Mouse (Mus musculus) forebrain, embryonic 15.5 days (tissue): ENCODE measurements around the gene Strip1. TPM values are rescaled to one million over a fixed set of nuclear protein-coding genes. Genes with fewer than 3 reads are reported as not detected.

Source experiments
- ATAC-seq: fragments of 200-750 bp; cut with Nextera tagmentation; replicated peaks from 2 replicates; pipeline ENCODE4 v1.8.0; 2017; ENCODE audit warnings: mild to moderate bottlenecking, moderate TSS enrichment, moderate library complexity
- H3K27ac ChIP-seq: fragments of 300-500 bp; sonication (generic); replicated peaks from 2 replicates; pipeline ENCODE4 v1.5.1; 2015; ENCODE audit warnings: mild to moderate bottlenecking, inconsistent platforms
- H3K27me3 ChIP-seq: fragments of 300-500 bp; sonication (generic); 2 replicates; pipeline ENCODE4 v1.6.1; 2015; ENCODE audit warnings: inconsistent platforms
- H3K36me3 ChIP-seq: fragments of 300-500 bp; sonication (generic); 2 replicates; pipeline ENCODE4 v1.6.1; 2015; ENCODE audit warnings: mild to moderate bottlenecking, inconsistent platforms
- H3K4me1 ChIP-seq: fragments of 300-500 bp; sonication (generic); 2 replicates; pipeline ENCODE4 v1.6.1; 2015; ENCODE audit warnings: inconsistent platforms
- H3K4me2 ChIP-seq: fragments of 300-500 bp; sonication (generic); replicated peaks from 2 replicates; pipeline ENCODE4 v1.6.1; 2015; ENCODE audit warnings: mild to moderate bottlenecking, inconsistent platforms
- H3K4me3 ChIP-seq: fragments of 300-500 bp; sonication (generic); 2 replicates; pipeline ENCODE4 v1.5.1; 2015; ENCODE audit warnings: mild to moderate bottlenecking, inconsistent platforms
- H3K9ac ChIP-seq: fragments of 300-500 bp; sonication (generic); replicated peaks from 2 replicates; pipeline ENCODE4 v1.6.1; 2015; ENCODE audit warnings: mild to moderate bottlenecking, inconsistent platforms
- H3K9me3 ChIP-seq: fragments of 300-500 bp; sonication (generic); 2 replicates; pipeline ENCODE4 v1.6.1; 2016; ENCODE audit warnings: inconsistent platforms
- WGBS: fragments of 180-500 bp; shearing (Covaris S2); methylation state at CpG from one replicate; pipeline ENCODE4 v1.1.7; 2015; ENCODE audit warnings: mixed read lengths; 5-methylcytosine and 5-hydroxymethylcytosine counted together
- polyA plus RNA-seq: library from polyadenylated mRNA; unstranded; fragments of >200 nt; fragmentation: Nextera tagmentation; extraction: Ambion mirVana; gene quantifications from 2 replicates; pipeline ENCODE4 v1.2.1, GENCODE M21; 2015

Strip1 gene
- polyA plus RNA-seq, 1 experiment from 2014 or later, result 149 TPM

- no peak for ATAC-seq
- H3K4me1 ChIP-seq, result peaks cover 13% of the 10 kb centered on the region
- WGBS, result under 1% methylated on average over 65 of the region's 65 CpGs
- H3K9me3 ChIP-seq, result no peaks in the 10 kb centered on the region
- H3K36me3 ChIP-seq, result no peaks in the 10 kb centered on the region
- no peak overlapping the region for H3K27ac ChIP-seq
- H3K4me2 ChIP-seq, result peak overlapping the region; percentile 35
- peak overlapping the region; percentile 29 for H3K4me3 ChIP-seq
- H3K27me3 ChIP-seq, result peaks cover 66% of the 10 kb centered on the region
- no peak overlapping the region; the same call in 1 of the 2 replicates for H3K9ac ChIP-seq
These were observed 48.4 kb downstream of the Strip1 start for GRCm38 (mm10) chr3:107582875-107583767.

- no peaks in the 10 kb centered on the region for H3K9me3 ChIP-seq
- ATAC-seq, result no peak
- H3K4me1 ChIP-seq, result peaks cover 13% of the 10 kb centered on the region
- H3K4me2 ChIP-seq, result peak overlapping the region; percentile 35
- H3K27ac ChIP-seq, result no peak overlapping the region
- H3K4me3 ChIP-seq, result peak overlapping the region; percentile 29
- peaks cover 70% of the 10 kb centered on the region for H3K27me3 ChIP-seq
- no peaks in the 10 kb centered on the region for H3K36me3 ChIP-seq
- H3K9ac ChIP-seq, result no peak overlapping the region
- WGBS, result 3% methylated on average over 18 of the region's 18 CpGs
These were observed 49.2 kb downstream of the Strip1 start for GRCm38 (mm10) chr3:107582130-107582874.

GRCm38 (mm10) chr3:107581103-107582010 lies 50.1 kb downstream of the Strip1 start:
- 4% methylated on average over 15 of the region's 15 CpGs for WGBS
- peaks cover 13% of the 10 kb centered on the region for H3K4me1 ChIP-seq
- no peaks in the 10 kb centered on the region for H3K9me3 ChIP-seq
- peaks cover 72% of the 10 kb centered on the region for H3K27me3 ChIP-seq
- no peak overlapping the region for H3K9ac ChIP-seq
- H3K4me3 ChIP-seq, result no peak overlapping the region
- no peak overlapping the region for H3K4me2 ChIP-seq
- no peak overlapping the region for H3K27ac ChIP-seq
- no peak for ATAC-seq
- no peaks in the 10 kb centered on the region for H3K36me3 ChIP-seq

DNA sequence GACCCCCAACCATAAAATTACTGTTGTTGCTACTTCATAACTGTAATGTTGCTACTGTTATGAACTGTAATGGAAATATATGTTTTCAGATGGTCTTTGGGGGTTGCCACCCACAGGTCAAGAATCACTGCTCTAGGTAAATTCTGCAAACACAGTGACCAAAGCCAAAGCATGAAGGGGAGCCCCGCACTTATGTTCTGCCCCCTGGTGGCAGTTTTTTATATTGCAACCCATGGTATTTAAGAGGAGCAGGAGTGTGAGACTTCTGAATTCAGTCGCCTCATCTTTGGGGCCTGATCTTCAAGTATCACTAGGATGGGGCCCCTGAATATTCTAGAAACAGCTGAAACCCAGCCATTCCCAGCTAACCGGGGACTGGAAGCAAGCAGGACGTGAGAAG lies 52.0 kb downstream of the Strip1 start:
- peaks cover 56% of the 10 kb centered on the region for H3K27me3 ChIP-seq
- no peaks in the 10 kb centered on the region for H3K9me3 ChIP-seq
- ATAC-seq, result no peak
- 3% methylated on average over 4 of the region's 4 CpGs for WGBS
- H3K36me3 ChIP-seq, result no peaks in the 10 kb centered on the region
- peaks cover 13% of the 10 kb centered on the region for H3K4me1 ChIP-seq
- no peak overlapping the region for H3K27ac ChIP-seq
- no peak overlapping the region for H3K4me2 ChIP-seq
- no peak overlapping the region for H3K4me3 ChIP-seq
- no peak overlapping the region for H3K9ac ChIP-seq

- peaks cover 40% of the 10 kb centered on the region for H3K27me3 ChIP-seq
- WGBS, result 43% methylated on average over 3 of the region's 3 CpGs
- no peak overlapping the region for H3K27ac ChIP-seq
- H3K36me3 ChIP-seq, result no peaks in the 10 kb centered on the region
- ATAC-seq, result no peak
- no peak overlapping the region for H3K9ac ChIP-seq
- no peaks in the 10 kb centered on the region for H3K9me3 ChIP-seq
- peaks cover 9% of the 10 kb centered on the region for H3K4me1 ChIP-seq
- no peak overlapping the region for H3K4me3 ChIP-seq
- no peak overlapping the region for H3K4me2 ChIP-seq
These were observed 53.6 kb downstream of the Strip1 start for GRCm38 (mm10) chr3:107577810-107578390.

DNA sequence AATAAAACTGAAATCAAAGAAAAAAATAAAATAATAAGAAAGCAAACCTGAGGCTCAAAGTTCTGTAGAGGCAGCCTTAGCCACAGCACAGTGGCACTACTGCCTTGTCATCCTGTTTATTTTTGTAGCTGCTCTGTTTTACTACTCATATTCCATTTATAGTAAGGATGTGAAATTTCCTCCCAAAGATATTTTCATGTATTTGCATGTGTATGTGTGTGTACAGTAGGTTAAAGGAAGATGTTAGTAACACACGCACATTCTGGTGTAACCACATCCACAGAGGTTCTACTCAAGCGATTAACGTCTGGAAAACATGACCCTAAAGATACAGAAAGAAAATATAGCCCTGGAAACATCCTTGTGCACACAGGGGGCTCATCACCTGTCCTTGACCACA lies 54.7 kb downstream of the Strip1 start:
- Histone ChIP-seq H3K27me3 (peaks cover 35% of the 10 kb centered on the region), H3K4me1 (peaks cover 4% of the 10 kb centered on the region; the same call in 1 of the 2 replicates), H3K36me3 (no peaks in the 10 kb centered on the region), H3K4me3 (no peak overlapping the region), H3K27ac (no peak overlapping the region), H3K4me2 (no peak overlapping the region), H3K9me3 (no peaks in the 10 kb centered on the region), H3K9ac (no peak overlapping the region)
- 91% methylated on average over 3 of the region's 3 CpGs for WGBS
- no peak for ATAC-seq

DNA sequence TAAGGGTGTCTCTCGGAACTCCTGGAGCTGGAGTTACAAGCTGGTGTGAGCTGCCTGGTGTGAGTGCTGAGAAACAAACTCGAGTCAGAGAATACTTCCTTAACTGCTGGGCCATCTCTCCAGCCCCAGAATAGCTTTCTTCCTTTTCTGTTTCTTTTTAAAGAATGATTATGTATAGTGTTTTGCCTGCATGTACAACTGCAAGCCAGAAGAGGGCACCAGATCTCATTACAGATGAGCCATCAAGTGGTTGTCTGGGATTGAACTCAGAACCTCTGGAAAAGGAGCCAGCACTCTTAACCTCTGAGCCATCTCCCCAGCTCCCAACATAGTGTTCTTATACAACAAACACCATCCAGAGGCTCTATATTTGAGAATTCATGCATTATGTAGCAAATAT lies 60.3 kb downstream of the Strip1 start:
- ATAC-seq, result no peak

DNA sequence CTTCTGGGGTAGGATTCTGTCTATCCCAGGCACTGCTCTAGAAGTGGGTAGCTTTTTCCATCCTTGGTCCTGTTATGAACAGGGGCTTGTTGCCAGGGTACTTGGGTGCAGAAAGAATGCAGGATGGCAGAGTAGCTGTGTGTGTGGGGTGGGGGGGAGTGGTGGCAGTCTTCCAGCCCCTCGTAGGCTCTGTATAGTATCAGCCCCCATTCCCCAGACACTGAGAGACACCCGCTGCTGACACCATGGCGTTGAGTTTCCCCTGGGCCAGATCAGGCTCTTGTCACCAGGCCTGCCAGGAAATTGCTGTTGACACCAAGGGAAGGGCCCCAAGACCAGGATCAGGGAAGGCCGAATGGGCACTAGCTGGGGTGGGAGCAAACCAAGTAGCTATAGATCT lies 62.8 kb downstream of the Strip1 start:
- H3K4me2 ChIP-seq, result no peak overlapping the region
- H3K9me3 ChIP-seq, result no peaks in the 10 kb centered on the region
- H3K4me1 ChIP-seq, result 0 out of 2 replicates have a peak, but pooled peaks cover 4% of the 10 kb centered on the region
- no peaks in the 10 kb centered on the region for H3K36me3 ChIP-seq
- H3K27me3 ChIP-seq, result no peaks in the 10 kb centered on the region
- H3K27ac ChIP-seq, result no peak overlapping the region
- no peak overlapping the region for H3K4me3 ChIP-seq
- H3K9ac ChIP-seq, result no peak overlapping the region
- peak; percentile 57; the same call in 1 of the 2 replicates for ATAC-seq
- WGBS, result 53% methylated on average over 4 of the region's 4 CpGs

More for the DNA sequence above, 60.3 kb downstream of the Strip1 start:
- Histone ChIP-seq H3K9ac (no peak overlapping the region), H3K27ac (no peak overlapping the region), H3K27me3 (no peaks in the 10 kb centered on the region), H3K4me2 (no peak overlapping the region), H3K36me3 (no peaks in the 10 kb centered on the region), H3K4me1 (0 out of 2 replicates have a peak, but pooled peaks cover 4% of the 10 kb centered on the region), H3K9me3 (no peaks in the 10 kb centered on the region), H3K4me3 (no peak overlapping the region)
- WGBS, result 54% methylated on average over 2 of the region's 2 CpGs

DNA sequence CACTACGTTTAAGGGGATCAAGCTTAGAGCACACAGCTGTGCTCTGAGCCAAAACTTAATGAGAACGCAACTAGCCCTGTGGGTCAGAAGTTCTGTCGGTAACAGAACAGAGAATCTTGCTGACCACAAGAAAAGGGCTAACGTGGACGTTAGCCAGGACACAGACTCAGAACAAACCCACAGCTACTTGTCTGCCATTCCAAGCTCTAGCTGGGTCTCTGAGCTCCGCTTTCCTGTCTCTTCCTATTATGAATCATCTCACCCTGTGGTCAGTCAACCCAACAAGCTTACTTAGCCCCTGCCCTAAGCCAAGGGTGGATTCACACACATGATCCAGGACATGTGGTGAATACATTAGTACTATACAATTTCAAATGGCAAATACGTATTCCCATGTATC lies 63.7 kb downstream of the Strip1 start:
- no peaks in the 10 kb centered on the region for H3K9me3 ChIP-seq
- ATAC-seq, result no peak
- no peaks in the 10 kb centered on the region for H3K27me3 ChIP-seq
- 0 out of 2 replicates have a peak, but pooled peaks cover 4% of the 10 kb centered on the region for H3K4me1 ChIP-seq
- H3K4me3 ChIP-seq, result no peak overlapping the region
- H3K9ac ChIP-seq, result no peak overlapping the region
- no peaks in the 10 kb centered on the region for H3K36me3 ChIP-seq
- WGBS, result 78% methylated on average over 7 of the region's 7 CpGs
- H3K27ac ChIP-seq, result no peak overlapping the region
- no peak overlapping the region for H3K4me2 ChIP-seq

GRCm38 (mm10) chr3:107565331-107565730 lies 66.2 kb downstream of the Strip1 start:
- H3K9ac ChIP-seq, result no peak overlapping the region
- H3K4me1 ChIP-seq, result 0 out of 2 replicates have a peak, but pooled peaks cover 4% of the 10 kb centered on the region
- 53% methylated on average over 3 of the region's 3 CpGs for WGBS
- H3K27ac ChIP-seq, result no peak overlapping the region
- no peaks in the 10 kb centered on the region for H3K36me3 ChIP-seq
- H3K27me3 ChIP-seq, result no peaks in the 10 kb centered on the region
- ATAC-seq, result no peak
- H3K4me2 ChIP-seq, result no peak overlapping the region
- H3K4me3 ChIP-seq, result no peak overlapping the region
- no peaks in the 10 kb centered on the region for H3K9me3 ChIP-seq

- ATAC-seq, result no peak
- 34% methylated on average over 4 of the region's 4 CpGs for WGBS
- Histone ChIP-seq H3K9ac (no peak overlapping the region), H3K36me3 (no peaks in the 10 kb centered on the region), H3K27me3 (no peaks in the 10 kb centered on the region), H3K4me2 (no peak overlapping the region), H3K9me3 (no peaks in the 10 kb centered on the region), H3K4me3 (no peak overlapping the region), H3K4me1 (0 out of 2 replicates have a peak, but pooled peaks cover 3% of the 10 kb centered on the region), H3K27ac (no peak overlapping the region)
These were observed 67.6 kb downstream of the Strip1 start for GRCm38 (mm10) chr3:107563880-107564279.
